Mouse (Mus musculus): ENCODE data around the gene BC025920. TPM values are rescaled to one million over a fixed set of nuclear protein-coding genes. Genes with fewer than 3 reads are reported as not detected.

Gene BC025920
- polyA plus RNA-seq (2017; shearing (Covaris generic)), result 2.6 TPM

GRCm38 (mm10) chr10:81605974-81606751, at the start of gene BC025920:
BC025920 (plus strand) TSS chr10:81606270.

GRCm38 (mm10) chr10:81559163-81559626, 46.9 kb upstream of the BC025920 start, which contains the start of gene Aes:
Aes (plus strand) TSS chr10:81559488.

GRCm38 (mm10) chr10:81574081-81575056, 31.7 kb upstream of the BC025920 start, which contains the start of gene Tle2:
Tle2 (plus strand) TSS chr10:81574561.

GRCm38 (mm10) chr10:81600738-81601203, 5.3 kb upstream of the BC025920 start, which contains the start of gene Tle6:
Tle6 (minus strand) TSS chr10:81601073.

GRCm38 (mm10) chr10:81626994-81627835, 21.1 kb downstream of the BC025920 start, which contains the start of gene Sirt6:
Sirt6 (minus strand) TSS chr10:81627797.

GRCm38 (mm10) chr10:81628390-81628789, 22.3 kb downstream of the BC025920 start, which contains the start of gene Ankrd24:
Ankrd24 (plus strand) TSS chr10:81628540.

GRCm38 (mm10) chr10:81648803-81649775, 43.0 kb downstream of the BC025920 start, which contains the start of gene Gm10778:
Gm10778 (plus strand) TSS chr10:81649059.

Other genes with a start within 250 kb of the BC025920 start
- 1.9 TPM for gene Mfsd12, start 248.8 kb upstream of the BC025920 start, polyA plus RNA-seq (2017; shearing (Covaris generic))
- 1.8 TPM for gene 4930404N11Rik, start 240.5 kb upstream of the BC025920 start, polyA plus RNA-seq (2017; shearing (Covaris generic))
- gene Fzr1, start 227.8 kb upstream of the BC025920 start, polyA plus RNA-seq (2017; shearing (Covaris generic)), result 27.4 TPM
- 52.8 TPM for gene Dohh, start 221.8 kb upstream of the BC025920 start, polyA plus RNA-seq (2017; shearing (Covaris generic))
- 6.0 TPM for gene Gm48551, start 221.8 kb upstream of the BC025920 start, polyA plus RNA-seq (2017; shearing (Covaris generic))
- gene Gm48552, start 217.3 kb upstream of the BC025920 start, polyA plus RNA-seq (2017; shearing (Covaris generic)), result 1.4 TPM
- 7.1 TPM for gene Smim24, start 213.2 kb upstream of the BC025920 start, polyA plus RNA-seq (2017; shearing (Covaris generic))
- gene Nfic, start 150.6 kb upstream of the BC025920 start, polyA plus RNA-seq (2017; shearing (Covaris generic)), result 25.4 TPM
- 0.60 TPM for gene Celf5, start 123.6 kb upstream of the BC025920 start, polyA plus RNA-seq (2017; shearing (Covaris generic))
- 144 TPM for gene Ncln, start 109.9 kb upstream of the BC025920 start, polyA plus RNA-seq (2017; shearing (Covaris generic))
- gene S1pr4, start 106.1 kb upstream of the BC025920 start, polyA plus RNA-seq (2017; shearing (Covaris generic)), result 78.3 TPM
- 32.8 TPM for gene Gna15, start 82.0 kb upstream of the BC025920 start, polyA plus RNA-seq (2017; shearing (Covaris generic))
- 6.9 TPM for gene Gna11, start 61.1 kb upstream of the BC025920 start, polyA plus RNA-seq (2017; shearing (Covaris generic))
- gene Aes, start 46.8 kb upstream of the BC025920 start, polyA plus RNA-seq (2017; shearing (Covaris generic)), result 181 TPM
- 3.9 TPM for gene Tle2, start 31.7 kb upstream of the BC025920 start, polyA plus RNA-seq (2017; shearing (Covaris generic))
- 0.45 TPM for gene Tle6, start 5.2 kb upstream of the BC025920 start, polyA plus RNA-seq (2017; shearing (Covaris generic))
- 19.8 TPM for gene Sirt6, start 21.5 kb downstream of the BC025920 start, polyA plus RNA-seq (2017; shearing (Covaris generic))
- gene Ankrd24, start 22.3 kb downstream of the BC025920 start, polyA plus RNA-seq (2017; shearing (Covaris generic)), result 0.63 TPM
- 12.4 TPM for gene Gm10778, start 42.8 kb downstream of the BC025920 start, polyA plus RNA-seq (2017; shearing (Covaris generic))
- 25.0 TPM for gene Zfp433, start 98.6 kb downstream of the BC025920 start, polyA plus RNA-seq (2017; shearing (Covaris generic))
- gene Gm3055, start 164.9 kb downstream of the BC025920 start, polyA plus RNA-seq (2017; shearing (Covaris generic)), result 12.4 TPM
- 7.8 TPM for gene Gm4767, start 205.9 kb downstream of the BC025920 start, polyA plus RNA-seq (2017; shearing (Covaris generic))

Data from inflammation-experienced regulatory T-cells, adult 16 weeks (primary cell).